Mouse (Mus musculus): ENCODE results near the gene Smad9.
"Not testable (repeated sequence)": the region's sequence is repeated elsewhere in the genome, so short reads cannot be mapped to it uniquely, and the experiment has no call there.

Gene Smad9

GRCm38 (mm10) chr3:54756058-54756457 is 676 bp downstream of the Smad9 start:
- DNase-seq (ENCODE audit: low spot score in 2 of 2) = no peak

DNA sequence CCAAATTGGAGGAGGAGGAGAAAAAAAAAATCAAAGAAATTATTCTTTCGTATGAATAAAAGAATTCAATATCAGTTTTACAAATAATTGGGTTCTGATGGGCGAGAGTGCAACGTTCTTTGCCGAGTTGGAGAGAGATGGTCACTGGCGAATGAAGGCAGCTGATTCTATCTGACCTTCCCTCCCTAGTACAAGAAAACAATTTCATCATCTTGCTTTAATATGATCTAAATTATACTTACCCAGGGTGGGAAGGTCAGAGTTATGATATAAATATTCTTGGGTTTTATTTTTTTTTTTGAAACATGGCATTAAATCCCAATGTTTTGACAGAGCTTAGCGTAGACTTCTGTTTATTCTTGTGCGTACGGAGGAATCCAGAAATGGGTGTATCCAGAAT is 2.1 kb downstream of the Smad9 start:
- DNase-seq (ENCODE audit: low spot score in 2 of 2) = no peak

GRCm38 (mm10) chr3:54759211-54759610 is 3.8 kb downstream of the Smad9 start:
- DNase-seq (ENCODE audit: low spot score in 2 of 2) = no peak

- DNase-seq (ENCODE audit: low spot score in 2 of 2) = no peak
Measured at GRCm38 (mm10) chr3:54760321-54761115, 5.1 kb downstream of the Smad9 start.

DNA sequence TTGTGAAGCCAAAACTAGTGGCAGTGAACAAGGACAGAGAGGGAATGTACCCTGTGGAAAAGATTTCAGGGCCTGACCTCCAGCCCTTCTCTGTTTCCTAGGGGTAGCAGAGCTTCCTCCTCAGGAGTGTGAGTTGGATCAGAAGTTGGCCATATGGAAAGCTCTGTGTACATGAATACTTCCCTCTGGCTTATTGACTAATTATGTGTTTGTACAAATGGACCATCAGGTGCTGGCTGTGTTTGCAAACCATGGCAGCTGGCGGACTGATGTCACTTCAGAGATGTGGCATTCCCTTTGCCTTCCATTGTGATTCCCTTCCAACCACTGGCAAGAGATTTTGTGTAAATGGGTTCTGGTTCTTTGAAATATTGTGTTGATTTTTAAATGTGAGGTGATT is 5.9 kb downstream of the Smad9 start:
- DNase-seq (ENCODE audit: low spot score in 2 of 2) = no peak

DNA sequence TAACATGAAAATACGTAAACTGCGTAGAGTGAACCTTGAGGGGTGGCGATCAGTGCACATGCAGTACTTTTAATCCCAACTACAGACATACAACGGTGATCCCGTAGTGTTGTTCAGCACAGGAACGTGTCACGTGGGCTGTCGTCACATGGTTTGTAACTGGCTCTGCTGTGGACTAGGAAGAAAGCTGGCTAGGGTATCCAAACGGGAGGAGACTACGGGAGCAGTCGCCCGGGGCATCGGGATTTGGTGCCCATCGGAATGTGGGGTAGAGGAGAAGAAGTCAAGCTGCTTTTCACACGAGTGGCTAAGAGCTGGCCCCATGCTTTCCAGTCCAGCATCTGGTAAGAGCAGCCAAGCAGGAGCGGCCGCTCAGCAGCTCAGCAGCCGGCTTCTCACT is 9.0 kb downstream of the Smad9 start:
- DNase-seq (ENCODE audit: low spot score in 2 of 2) = no peak

DNA sequence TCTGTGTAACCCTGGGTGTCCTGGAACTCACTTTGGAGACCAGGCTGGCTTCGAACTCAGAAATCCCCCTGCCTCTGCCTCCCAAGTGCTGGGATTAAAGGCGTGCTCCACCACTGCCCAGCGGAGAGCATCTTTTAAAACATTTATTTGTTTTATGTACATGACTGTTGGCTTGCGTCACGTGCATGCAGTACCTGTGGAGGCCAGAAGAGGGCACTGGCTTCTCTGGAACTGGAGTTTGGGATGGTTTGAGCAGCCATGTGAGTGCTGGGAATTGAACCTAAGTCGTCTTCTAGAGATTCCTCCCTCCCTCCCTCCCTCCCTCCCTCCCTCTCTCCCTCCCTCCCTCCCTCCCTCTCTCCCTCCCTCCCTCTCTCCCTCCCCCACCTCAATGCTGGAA is 10.1 kb downstream of the Smad9 start:
- DNase-seq (ENCODE audit: low spot score in 2 of 2) = not testable (repeated sequence)

GRCm38 (mm10) chr3:54766034-54766433 is 10.7 kb downstream of the Smad9 start:
- DNase-seq (ENCODE audit: low spot score in 2 of 2) = no peak

DNA sequence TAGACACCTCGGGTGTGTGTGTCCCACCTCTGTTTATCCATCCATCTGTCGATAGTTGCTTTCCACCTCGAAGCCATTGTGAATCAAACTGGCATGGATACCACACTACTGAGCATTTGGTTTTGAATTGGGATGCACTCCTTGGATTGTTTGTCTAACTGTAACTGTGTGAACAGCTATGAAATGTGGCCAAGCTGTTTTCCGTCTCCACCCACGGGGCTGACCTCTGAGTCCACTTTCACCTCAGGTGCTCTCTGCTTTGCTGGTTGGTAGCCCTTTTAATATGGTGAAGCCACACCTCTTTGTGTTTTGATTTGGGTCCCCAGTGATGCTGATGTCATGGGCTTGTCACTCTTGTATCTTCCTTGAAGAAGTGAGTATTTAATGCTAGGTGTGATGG is 11.4 kb downstream of the Smad9 start:
- no peak for DNase-seq (ENCODE audit: low spot score in 2 of 2)

GRCm38 (mm10) chr3:54768592-54768991 is 13.2 kb downstream of the Smad9 start:
- no peak for DNase-seq (ENCODE audit: low spot score in 2 of 2)

DNA sequence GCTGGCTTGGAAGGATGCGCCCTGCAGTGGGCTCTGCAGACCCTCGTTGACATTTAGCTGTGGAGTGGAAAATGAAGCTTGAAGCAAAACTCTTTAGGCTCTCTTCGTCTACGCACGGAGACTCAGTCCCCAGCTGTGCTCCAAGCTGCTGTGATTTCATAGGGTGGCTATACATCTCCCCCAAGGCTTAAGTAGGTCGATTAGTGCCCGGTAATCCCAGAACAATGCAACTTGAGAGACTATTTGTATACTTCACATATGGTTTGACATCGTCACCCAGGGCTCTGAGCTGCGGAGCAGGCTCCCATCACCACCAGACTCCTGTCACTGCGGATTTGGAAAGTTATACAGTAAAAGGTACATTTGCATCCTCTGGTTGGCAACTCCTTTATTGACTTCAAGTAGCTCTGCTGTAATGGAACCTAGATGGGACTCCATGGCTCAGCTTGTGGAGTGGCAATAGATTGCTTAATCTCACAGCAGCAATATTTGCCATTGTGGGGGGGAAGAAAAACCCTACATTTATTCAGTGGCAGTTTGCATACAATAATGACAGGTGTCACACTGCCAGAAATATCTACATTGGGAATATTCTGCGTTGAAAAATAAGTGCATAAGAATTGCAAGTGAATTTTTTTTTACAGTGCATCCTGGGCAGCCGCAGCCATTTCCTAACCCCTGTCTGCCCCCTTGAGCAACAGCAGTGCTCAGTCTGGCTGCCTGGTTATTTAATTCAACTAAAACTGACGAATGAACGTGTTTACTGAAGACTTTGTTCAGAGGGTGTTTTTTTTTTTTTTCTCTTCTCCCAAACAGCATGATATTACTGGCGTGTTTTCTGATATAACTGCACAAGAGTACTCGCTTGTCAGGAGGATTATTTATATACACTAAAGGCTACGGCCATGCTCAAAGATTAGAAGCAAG is 14.2 kb downstream of the Smad9 start:
- no peak for DNase-seq (ENCODE audit: low spot score in 2 of 2)

DNA sequence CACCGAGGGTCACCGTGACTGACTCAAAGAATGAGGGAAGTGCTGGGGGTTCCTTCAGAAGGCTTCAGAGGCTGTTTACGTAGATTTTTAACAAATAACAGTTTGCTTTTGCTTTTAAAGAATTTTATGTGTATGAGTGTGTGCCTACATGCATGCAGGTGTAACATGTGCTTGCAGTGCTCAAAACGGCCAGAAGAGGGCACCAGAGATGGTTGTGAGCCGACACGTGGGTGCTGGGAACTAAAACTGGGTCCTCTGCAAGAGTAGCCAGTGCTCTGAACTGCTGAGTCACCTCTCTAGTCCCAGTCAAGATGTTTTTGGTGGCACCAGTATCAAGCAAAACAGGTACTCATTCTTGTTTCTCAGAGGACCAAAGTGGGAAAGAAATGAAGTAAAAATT is 18.2 kb downstream of the Smad9 start:
- no peak for DNase-seq (ENCODE audit: low spot score in 2 of 2)

- DNase-seq (ENCODE audit: low spot score in 2 of 2) = no peak
Measured at GRCm38 (mm10) chr3:54775989-54776631, 20.7 kb downstream of the Smad9 start.

- no peak for DNase-seq (ENCODE audit: low spot score in 2 of 2)
Measured at GRCm38 (mm10) chr3:54790601-54791000, 35.2 kb downstream of the Smad9 start.

DNA sequence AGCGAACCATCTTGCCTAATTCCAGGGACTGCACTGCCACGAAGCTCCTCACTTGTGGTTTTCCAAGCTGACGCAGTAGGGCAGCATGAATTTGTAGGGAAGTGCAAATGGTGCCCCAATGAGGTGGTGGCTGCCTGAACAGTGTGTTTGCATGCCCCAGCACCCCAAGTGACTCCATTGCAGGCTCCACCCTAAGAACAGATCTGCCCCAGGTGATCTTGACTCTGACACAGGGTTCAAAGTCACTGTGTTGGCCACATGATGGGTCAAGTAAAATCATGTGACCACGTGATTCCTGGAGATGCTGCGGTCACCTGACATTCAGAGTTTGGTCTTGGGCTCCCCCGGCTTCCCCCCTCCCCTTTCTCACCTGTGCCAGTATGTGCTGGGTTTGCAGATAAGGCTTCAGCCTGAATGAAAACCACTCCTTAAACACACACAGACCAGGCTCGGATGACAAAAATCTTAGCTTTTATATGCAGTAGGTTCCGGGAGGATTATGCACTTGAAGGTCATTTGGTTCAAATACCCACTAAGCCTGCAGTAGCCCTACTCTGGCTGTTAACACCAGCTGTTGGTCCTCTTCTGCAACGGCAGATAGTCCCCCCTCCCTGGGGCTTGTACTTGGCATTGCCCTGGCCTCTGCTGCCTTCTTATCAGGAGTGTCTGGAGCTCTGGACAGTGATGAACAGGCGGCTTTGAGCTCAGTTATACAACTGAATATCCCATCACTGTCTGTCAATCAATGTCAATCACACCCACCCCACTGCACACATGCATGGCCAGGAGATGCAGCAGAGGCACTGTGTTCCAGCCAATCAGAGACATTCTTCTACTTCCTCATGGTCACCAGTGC is 36.7 kb downstream of the Smad9 start:
- no peak for DNase-seq (ENCODE audit: low spot score in 2 of 2)

DNA sequence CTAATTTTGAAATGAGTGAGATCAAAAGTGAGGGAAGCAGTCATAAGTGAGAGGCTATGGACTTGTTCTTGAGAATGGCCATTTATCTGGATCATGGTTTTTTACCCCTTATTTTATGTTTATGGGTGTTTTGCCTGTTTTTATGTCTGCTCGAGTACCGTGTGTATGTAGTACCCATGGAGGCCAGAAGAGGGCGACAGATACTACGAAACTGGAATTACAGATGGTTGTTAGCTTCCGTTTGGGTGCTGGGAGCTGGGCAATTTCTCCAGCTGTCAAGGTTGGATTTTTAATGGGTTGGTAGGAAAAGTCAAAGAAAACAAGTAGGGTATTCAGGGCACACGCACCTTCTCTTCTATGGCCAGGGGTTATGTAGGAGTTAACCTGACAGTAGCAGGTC is 38.4 kb downstream of the Smad9 start:
- peak in 1 of 2 experiments; percentile 32 for DNase-seq (ENCODE audit: low spot score in 2 of 2)

GRCm38 (mm10) chr3:54795379-54795778 is 40.0 kb downstream of the Smad9 start:
- no peak for DNase-seq (ENCODE audit: low spot score in 2 of 2)

DNA sequence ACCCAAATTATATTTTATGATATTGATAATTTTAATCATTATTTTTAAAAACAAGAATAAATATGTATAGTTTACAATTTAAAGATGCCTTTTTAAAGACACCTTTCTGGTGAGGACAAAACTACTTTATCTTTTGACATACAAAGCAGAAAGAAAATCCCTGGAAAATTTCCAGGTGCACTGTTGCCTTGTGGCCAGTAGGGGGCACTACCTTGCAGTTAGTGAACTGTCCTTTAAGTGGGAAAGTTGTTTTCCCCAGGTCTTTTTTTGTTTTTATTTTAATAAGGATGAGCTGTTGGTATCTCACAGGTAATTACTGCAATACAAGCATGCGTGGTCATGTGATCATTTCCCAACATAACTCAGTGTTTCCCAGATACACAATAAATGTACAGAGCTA is 40.4 kb downstream of the Smad9 start:
- DNase-seq (ENCODE audit: low spot score in 2 of 2) = no peak

DNA sequence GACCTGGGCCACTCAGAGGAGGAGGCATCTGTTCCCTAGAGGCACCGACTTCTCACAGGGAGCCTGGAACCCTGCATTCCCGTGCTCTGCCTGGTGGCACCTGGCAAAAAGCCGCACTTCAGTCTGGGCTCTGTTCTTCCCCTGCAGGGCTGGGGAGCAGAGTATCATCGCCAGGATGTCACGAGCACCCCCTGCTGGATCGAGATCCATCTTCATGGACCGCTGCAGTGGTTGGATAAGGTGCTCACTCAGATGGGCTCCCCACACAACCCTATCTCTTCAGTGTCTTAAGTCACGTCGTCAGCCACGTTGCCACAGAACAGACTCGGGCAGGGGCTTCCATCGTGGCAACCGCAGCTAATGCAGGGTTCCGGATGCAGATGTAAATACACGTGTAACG is 41.8 kb downstream of the Smad9 start:
- DNase-seq (ENCODE audit: low spot score in 2 of 2) = peak; percentile 11 to 58

- no peak for DNase-seq (ENCODE audit: low spot score in 2 of 2)
Measured at GRCm38 (mm10) chr3:54803713-54804112, 48.3 kb downstream of the Smad9 start.

- no peak for DNase-seq (ENCODE audit: low spot score in 2 of 2)
Measured at GRCm38 (mm10) chr3:54807061-54807661, 51.8 kb downstream of the Smad9 start.
